Mouse (Mus musculus) neural tube, embryonic 11.5 days (tissue): ENCODE measurements at regions not wholly inside any gene's neighbourhood (a gene's known extent, or its start where the extent isn't known, plus 50 kb on each side); places are given as distances from the start of the nearest gene placed in this dataset.

Experiments used
- ATAC-seq: fragments of 200-750 bp; cut with Nextera tagmentation; 2 replicates; pipeline ENCODE4 v1.8.0; 2017; ENCODE audit warnings: moderate number of reproducible peaks, mild to moderate bottlenecking, moderate TSS enrichment, moderate library complexity; ENCODE audit not compliant: insufficient read depth, low FRiP score, low TSS enrichment
- DNase-seq: peaks from one replicate; pipeline ENCODE4 v3.0.0-alpha.2; 2015; ENCODE audit warnings: low spot score
- H3K27ac ChIP-seq: fragments of 300-500 bp; sonication (generic); 2 replicates; pipeline ENCODE4 v1.5.1; 2014; ENCODE audit warnings: low read depth, mild to moderate bottlenecking, low read length
- H3K27me3 ChIP-seq: fragments of 300-500 bp; sonication (generic); 2 replicates; pipeline ENCODE4 v1.6.1; 2014; ENCODE audit warnings: mild to moderate bottlenecking, low read length, mixed read lengths; ENCODE audit not compliant: control insufficient read depth, insufficient read depth
- H3K36me3 ChIP-seq: fragments of 300-500 bp; sonication (generic); 2 replicates; pipeline ENCODE4 v1.6.1; 2014; ENCODE audit warnings: mild to moderate bottlenecking, low read length, moderate library complexity, mixed read lengths; ENCODE audit not compliant: control insufficient read depth, insufficient read depth
- H3K4me1 ChIP-seq: fragments of 300-500 bp; sonication (generic); 2 replicates; pipeline ENCODE4 v1.6.1; 2014; ENCODE audit warnings: low read length, mixed read lengths; ENCODE audit not compliant: control insufficient read depth, insufficient read depth
- H3K4me2 ChIP-seq: fragments of 300-500 bp; sonication (generic); 2 replicates; pipeline ENCODE4 v1.6.1; 2014; ENCODE audit warnings: low read depth, mild to moderate bottlenecking, moderate library complexity
- H3K4me3 ChIP-seq: fragments of 300-500 bp; sonication (generic); 2 replicates; pipeline ENCODE4 v1.5.1; 2014; ENCODE audit warnings: low read depth, low read length
- H3K9ac ChIP-seq: fragments of 300-500 bp; sonication (generic); 2 replicates; pipeline ENCODE4 v1.6.1; 2014; ENCODE audit warnings: mild to moderate bottlenecking, low read length
- H3K9me3 ChIP-seq: fragments of 300-500 bp; sonication (generic); 2 replicates; pipeline ENCODE4 v1.6.1; 2016; ENCODE audit warnings: low read length; ENCODE audit not compliant: control insufficient read depth
- WGBS: fragments of 180-500 bp; shearing (Covaris S2); extraction: QIAGEN DNeasy Blood & Tissue Kit; methylation state at CpG from one replicate; pipeline ENCODE4 v1.1.7; 2014; 5-methylcytosine and 5-hydroxymethylcytosine counted together

DNA sequence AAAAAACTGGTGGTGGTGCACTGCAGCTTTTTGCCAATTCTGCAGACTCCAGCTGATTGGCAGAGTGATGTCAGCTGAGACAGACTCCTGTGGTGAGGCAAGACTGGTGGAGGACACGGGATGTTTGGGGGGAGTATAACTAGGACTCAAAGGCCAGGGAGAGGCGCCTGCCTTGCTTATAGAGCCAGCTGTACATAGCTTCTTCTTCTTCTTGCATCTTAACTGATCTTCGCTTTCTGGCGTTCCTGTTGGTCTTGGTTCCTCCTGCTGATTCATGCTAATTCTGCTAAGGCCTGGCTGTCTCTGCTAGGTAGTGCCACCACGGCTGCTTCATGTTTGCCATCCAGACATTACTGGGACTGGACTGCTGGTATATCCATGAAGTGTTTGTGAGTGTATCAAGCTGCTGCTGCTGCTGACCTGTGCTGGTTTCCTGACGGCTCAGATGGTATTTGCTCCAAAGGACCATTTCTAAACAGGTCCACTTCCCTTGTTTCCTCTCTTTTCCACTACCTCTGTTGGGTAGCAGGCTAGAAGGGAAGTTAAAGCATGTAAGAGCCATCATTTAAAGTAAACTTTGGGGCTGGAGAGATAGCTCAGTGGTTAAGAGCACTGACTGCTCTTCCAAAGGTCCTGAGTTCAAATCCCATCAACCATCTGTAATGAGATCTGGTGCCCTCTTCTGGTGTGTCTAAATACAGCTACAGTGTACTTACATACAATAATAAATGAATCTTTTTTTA, 53.2 kb upstream of the Eml4 start:
- H3K4me1 ChIP-seq: no peaks in the 10 kb centered on the region
- no peak overlapping the region for H3K4me3 ChIP-seq
- WGBS: 77% methylated on average over 6 of the region's 6 CpGs
- H3K9ac ChIP-seq: no peak overlapping the region
- no peaks in the 10 kb centered on the region for H3K36me3 ChIP-seq
- ATAC-seq (no peak), DNase-seq (no peak)
- no peaks in the 10 kb centered on the region for H3K27me3 ChIP-seq
- no peak overlapping the region for H3K4me2 ChIP-seq
- H3K27ac ChIP-seq: no peak overlapping the region
- H3K9me3 ChIP-seq: no peaks in the 10 kb centered on the region
